Mouse (Mus musculus) CH12F3 (cell line): ENCODE data around the gene Olfr55.
"Not testable (repeated sequence)": the region's sequence is repeated elsewhere in the genome, so short reads cannot be mapped to it uniquely, and the experiment has no call there.

Source experiments
- in situ Hi-C: fragments of 300-500 bp; cut with MboI; formaldehyde crosslinking; loops from 2 replicates; pipeline ENCODE4 v1.14.3; 2020; ENCODE audit warnings: low sequenced_read_pairs

Gene Olfr55

DNA sequence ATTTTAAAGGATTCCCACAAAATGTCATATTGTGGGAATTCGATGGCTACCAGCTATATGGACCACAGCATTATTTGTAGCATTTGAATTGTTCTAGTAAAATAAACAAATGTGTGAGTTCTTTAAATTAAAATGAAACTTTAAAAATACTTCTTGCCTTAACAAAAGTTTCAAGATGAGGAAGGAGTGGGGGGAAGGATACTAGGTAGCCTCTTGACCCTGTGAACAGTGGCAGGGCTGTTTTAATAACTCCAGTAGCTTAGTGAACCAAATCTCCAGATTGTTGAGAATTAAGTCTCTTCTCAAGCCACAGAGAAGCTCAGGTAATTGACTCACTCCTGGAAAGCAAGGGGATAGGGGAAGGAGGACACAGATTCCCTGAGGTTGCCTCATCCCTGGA is at the start of gene Olfr55:
Gene Olfr55 (plus strand): TSS at position 301 of the 400 bp plus-strand sequence.
- in situ Hi-C loops, result not testable (repeated sequence)

DNA sequence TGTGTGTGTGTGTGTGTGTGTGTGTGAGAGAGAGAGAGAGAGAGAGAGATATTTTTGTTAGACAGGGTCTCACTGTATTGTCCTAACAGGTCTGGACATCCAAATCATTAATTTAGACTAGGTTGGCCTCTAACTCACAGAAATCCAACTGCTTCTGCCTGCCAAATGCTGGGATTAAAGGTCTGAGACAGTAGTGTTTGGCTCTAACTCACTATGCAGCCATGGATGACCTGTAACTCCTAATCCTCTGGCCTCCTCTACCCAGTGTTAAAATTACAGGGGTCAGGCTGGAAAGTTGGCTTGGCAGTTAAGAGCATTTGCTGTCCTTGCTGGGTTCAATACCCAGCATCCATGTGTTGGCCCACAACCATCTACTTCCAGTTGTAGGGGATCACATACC is 43.7 kb upstream of the Olfr55 start:
- in situ Hi-C loops, result no loop called here

DNA sequence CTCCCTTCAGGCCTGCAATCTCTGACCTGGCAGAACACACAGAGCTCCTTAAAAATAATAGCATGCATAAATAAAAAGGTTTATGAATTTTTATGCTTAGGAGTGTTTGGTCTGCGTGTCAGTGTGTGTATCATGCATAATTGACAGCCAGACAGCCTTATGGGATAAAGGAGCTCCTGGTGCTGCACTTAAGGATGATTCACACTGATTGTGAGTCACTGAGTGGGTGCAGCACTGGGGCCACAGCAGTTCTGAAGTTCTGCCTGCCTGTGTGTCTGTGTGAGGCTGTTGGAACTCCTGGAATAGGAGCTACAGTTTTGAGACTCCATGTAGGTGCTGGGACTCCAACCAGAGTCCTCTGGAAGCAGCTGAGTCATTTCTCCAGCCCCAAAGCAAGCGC is 42.0 kb upstream of the Olfr55 start:
- in situ Hi-C loops, result no loop called here

DNA sequence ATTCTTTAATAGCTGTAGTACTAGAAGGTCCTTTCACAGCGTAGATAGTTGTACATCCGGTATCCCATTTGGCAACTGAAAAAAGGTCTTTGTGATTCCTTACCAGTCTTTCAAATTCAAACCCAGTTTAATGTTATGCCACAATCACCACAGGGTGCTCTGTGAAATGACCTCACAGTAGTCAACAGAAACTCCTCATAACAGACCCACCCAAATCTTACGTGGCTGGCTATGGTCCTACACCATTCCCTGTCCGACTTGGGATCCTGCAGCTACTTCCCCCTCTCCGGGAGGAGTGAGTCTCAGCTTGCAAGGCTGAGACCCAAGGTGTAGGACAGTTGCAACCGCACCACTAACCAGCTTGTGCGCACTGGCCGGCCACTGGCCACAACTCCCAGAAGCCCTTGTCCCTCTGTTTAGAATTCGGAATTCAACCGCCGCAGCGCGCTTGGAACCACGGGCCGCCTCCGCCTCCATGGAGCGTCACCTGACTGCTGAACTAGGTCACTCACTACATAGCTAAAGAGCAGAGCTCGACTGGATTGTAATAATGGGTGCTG is 28.9 kb upstream of the Olfr55 start, which contains the start of gene Morc2b:
Gene Morc2b (minus strand): TSS at position 423 of the 560 bp plus-strand sequence.
- in situ Hi-C loops, result no loop called here

DNA sequence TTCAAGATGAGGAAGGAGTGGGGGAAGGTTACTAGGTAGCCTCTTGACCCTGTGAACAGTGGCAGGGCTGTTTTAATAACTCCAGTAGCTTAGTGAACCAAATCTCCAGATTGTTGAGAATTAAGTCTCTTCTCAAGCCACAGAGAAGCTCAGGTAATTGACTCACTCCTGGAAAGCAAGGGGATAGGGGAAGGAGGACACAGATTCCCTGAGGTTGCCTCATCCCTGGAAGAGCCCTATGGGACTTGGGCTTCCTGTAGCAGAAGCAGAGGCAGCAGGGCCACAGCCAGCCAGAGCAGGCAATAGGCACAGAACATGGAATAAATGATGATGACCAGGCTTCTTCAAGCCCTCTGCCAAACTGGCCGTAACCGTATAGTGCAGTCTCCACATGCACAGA is 22.8 kb downstream of the Olfr55 start, which contains the start of gene Olfr239:
Gene Olfr239 (plus strand): TSS at position 301 of the 400 bp plus-strand sequence.
- in situ Hi-C loops, result not testable (repeated sequence)

DNA sequence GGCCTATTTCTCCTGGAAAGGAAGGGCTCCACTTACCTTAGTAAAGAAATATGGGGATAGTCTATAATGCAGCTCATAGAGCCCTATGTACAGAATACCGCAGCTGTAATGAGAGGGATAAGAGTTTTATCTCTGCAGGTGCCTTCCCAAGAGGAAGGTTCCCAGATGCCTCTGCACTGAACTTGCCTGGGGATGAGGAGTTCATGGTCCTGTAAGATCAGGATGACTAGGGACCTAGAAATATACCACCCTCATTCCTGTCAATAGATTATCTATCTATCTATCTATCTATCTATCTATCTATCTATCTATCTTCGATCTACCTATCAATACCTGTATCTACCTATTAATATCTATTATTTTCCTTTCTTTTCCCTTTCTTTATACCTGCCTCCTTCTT is 53.3 kb downstream of the Olfr55 start, which contains the start of gene Olfr1564:
Gene Olfr1564 (minus strand): TSS at position 101 of the 400 bp plus-strand sequence.
- in situ Hi-C loops, result loop anchor here (25.0 kb wide), 1 partner anchor 91 kb away; no protein-coding TSS in a partner anchor
